In the genomic region with DNA sequence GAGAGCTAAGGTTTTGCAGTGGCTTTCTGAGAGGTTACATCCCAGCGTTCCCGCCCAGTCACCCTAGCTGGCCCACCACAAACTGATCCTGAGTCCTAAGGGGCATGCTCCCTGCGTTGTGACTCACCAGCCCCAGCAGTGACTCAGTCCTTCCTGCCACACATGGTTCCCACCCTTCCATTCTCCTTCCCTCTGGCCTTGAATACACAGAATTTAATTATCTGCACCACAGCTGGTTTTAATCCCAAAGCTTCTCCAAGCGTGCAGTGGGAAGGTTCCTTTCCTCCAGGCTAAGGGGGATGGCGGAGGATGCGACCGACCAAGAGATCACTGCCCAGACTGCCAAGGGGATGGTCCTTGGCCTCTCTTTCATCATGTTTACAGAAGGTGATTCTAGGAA, we compare ENCODE assay signal across 10 mouse cellular contexts. TPM values are rescaled to one million over a fixed set of nuclear protein-coding genes. Genes with fewer than 3 reads are reported as not detected.
DNase-seq lines count a peak whose midpoint lies in the region; ATAC-seq and TF ChIP-seq lines count a peak whose summit lies in the region.
"Had no signal": no experiment of that assay in that cellular context is flagged by ENCODE, and none has a peak within 500 bp of the region (broad histone marks: within the 10 kb centered on the region; RNA-seq: fewer than 3 reads in every experiment).

No protein-coding gene starts in this region.

- H3K27ac ChIP-seq in midbrain, embryonic 11.5 days (ENCODE audit: low read depth, low read length): no peak overlapping the region
- H3K27ac ChIP-seq in midbrain, embryonic 14.5 days (replicated peaks; ENCODE audit: low read depth, low read length): no peak overlapping the region
- H3K27ac ChIP-seq in olfactory bulb, adult 2 months (ENCODE audit: insufficient read depth, low read depth, low read length): peak overlapping the region; percentile 84
- H3K27ac ChIP-seq: limb, embryonic 12.5 days; midbrain, embryonic 13.5 days had no signal

- H3K27me3 ChIP-seq in midbrain, embryonic 11.5 days (ENCODE audit: control insufficient read depth, insufficient read depth, low read length): no peaks in the 10 kb centered on the region
- no peaks in the 10 kb centered on the region for H3K27me3 ChIP-seq in midbrain, embryonic 14.5 days (ENCODE audit: control insufficient read depth, insufficient read depth, low read length)
- H3K27me3 ChIP-seq: limb, embryonic 12.5 days; midbrain, embryonic 13.5 days had no signal

- H3K4me3 ChIP-seq in midbrain, embryonic 11.5 days (ENCODE audit: low read depth, low read length): no peak overlapping the region
- no peak overlapping the region for H3K4me3 ChIP-seq in midbrain, embryonic 14.5 days (replicated peaks; ENCODE audit: low read depth, low read length)
- no peak overlapping the region for H3K4me3 ChIP-seq in olfactory bulb, adult 2 months (ENCODE audit: insufficient read depth, low read depth, low read length)
- H3K4me3 ChIP-seq: limb, embryonic 12.5 days; midbrain, embryonic 13.5 days had no signal

- no peak overlapping the region for H3K9ac ChIP-seq in midbrain, embryonic 11.5 days (ENCODE audit: low read length)
- no peak overlapping the region for H3K9ac ChIP-seq in midbrain, embryonic 14.5 days (replicated peaks; ENCODE audit: low read length)
- H3K9ac ChIP-seq: limb, embryonic 12.5 days; midbrain, embryonic 13.5 days had no signal

- peak; percentile 85 for DNase-seq in midbrain, embryonic 11.5 days (ENCODE audit: low spot score, missing footprints)
- DNase-seq in midbrain, embryonic 14.5 days: no peak
- peak; percentile 70 for DNase-seq in brain, adult 2 months (ENCODE audit: low read depth, low spot score)
- peak; percentile 67 for DNase-seq in gastrocnemius, postnatal 25 days
- no peak for DNase-seq in thymus, postnatal 25 days
- no peak for DNase-seq in ovary, postnatal 14 days (ENCODE audit: low spot score)
- DNase-seq in left cerebral cortex, adult 11 months (ENCODE audit: low spot score): no peak

- 0 out of 2 replicates have a peak, but pooled peaks have one; percentile 49 for ATAC-seq in midbrain, embryonic 11.5 days (ENCODE audit: low FRiP score)
- ATAC-seq in midbrain, embryonic 14.5 days (ENCODE audit: low FRiP score, low TSS enrichment): no peak
- ATAC-seq: midbrain, embryonic 13.5 days had no signal

- whole genome bisulfite sequencing in midbrain, embryonic 11.5 days: 52% methylated on average over 7 of the region's 7 CpGs
- 41% methylated on average over 7 of the region's 7 CpGs for WGBS in midbrain, embryonic 14.5 days
- WGBS in olfactory bulb, adult 2 months: 16% methylated on average over 7 of the region's 7 CpGs

- peaks cover 7% of the 10 kb centered on the region; the same call in 1 of the 2 replicates for H3K4me1 ChIP-seq in midbrain, embryonic 11.5 days (ENCODE audit: control insufficient read depth, insufficient read depth, low read length)
- peaks cover 6% of the 10 kb centered on the region; the same call in 1 of the 2 replicates for H3K4me1 ChIP-seq in midbrain, embryonic 14.5 days (ENCODE audit: control insufficient read depth, insufficient read depth, low read length)
- peaks cover 56% of the 10 kb centered on the region for H3K4me1 ChIP-seq in olfactory bulb, adult 2 months (ENCODE audit: control insufficient read depth, insufficient read depth, low read length)

- H3K36me3 ChIP-seq in midbrain, embryonic 11.5 days (ENCODE audit: control insufficient read depth, insufficient read depth, low read length): no peaks in the 10 kb centered on the region
- H3K36me3 ChIP-seq in midbrain, embryonic 14.5 days (ENCODE audit: control insufficient read depth, insufficient read depth, low read length): no peaks in the 10 kb centered on the region
- H3K36me3 ChIP-seq: limb, embryonic 12.5 days; midbrain, embryonic 13.5 days had no signal

- H3K4me2 ChIP-seq in midbrain, embryonic 11.5 days: no peak overlapping the region
- H3K4me2 ChIP-seq in midbrain, embryonic 14.5 days (ENCODE audit: low read length): no peak overlapping the region
- H3K4me2 ChIP-seq: limb, embryonic 12.5 days; midbrain, embryonic 13.5 days had no signal

- H3K9me3 ChIP-seq in midbrain, embryonic 11.5 days (ENCODE audit: control insufficient read depth, low read length): no peaks in the 10 kb centered on the region
- H3K9me3 ChIP-seq in midbrain, embryonic 14.5 days (ENCODE audit: control insufficient read depth, low read length): no peaks in the 10 kb centered on the region
- H3K9me3 ChIP-seq: limb, embryonic 12.5 days; midbrain, embryonic 13.5 days had no signal

- TF ChIP-seq CTCF in olfactory bulb, adult 2 months (IDR thresholded peaks at IDR 0.05; ENCODE audit: insufficient read depth, low read depth, low read length): no peak

- no peak for TF ChIP-seq POLR2A in olfactory bulb, adult 2 months (IDR thresholded peaks at IDR 0.05; ENCODE audit: insufficient read depth, low read depth, low read length)

RNA-seq across cellular contexts. Expression of a gene that starts 26.1 kb away (rescaled TPM):
- polyA plus RNA-seq in midbrain, embryonic 11.5 days (2014; fragmentation: Nextera tagmentation; extraction: Ambion mirVana): 0.10 TPM in 1 of 2 replicates, not detected in the other
- 0.04 TPM in 1 of 2 replicates, not detected in the other for polyA plus RNA-seq in midbrain, embryonic 14.5 days (2014; fragmentation: Nextera tagmentation; extraction: Ambion mirVana)
- total RNA-seq in gastrocnemius, postnatal 25 days (2021): 1 to 10 TPM; 3.2 to 4.6 TPM
- not detected in 2 replicates for polyA plus RNA-seq in olfactory bulb, adult 2 months (2012; ENCODE audit: insufficient read depth, insufficient read length, low replicate concordance, missing spikeins)

RNA-seq across cellular contexts. Expression of a gene that starts 49.0 kb away (rescaled TPM):
- polyA plus RNA-seq in midbrain, embryonic 11.5 days (2014; fragmentation: Nextera tagmentation; extraction: Ambion mirVana): 186 and 197 TPM in 2 replicates
- polyA plus RNA-seq in midbrain, embryonic 14.5 days (2014; fragmentation: Nextera tagmentation; extraction: Ambion mirVana): 171 and 175 TPM in 2 replicates
- 10 to 100 TPM; 63.5 to 64.9 TPM for total RNA-seq in gastrocnemius, postnatal 25 days (2021)
- polyA plus RNA-seq in olfactory bulb, adult 2 months (2012; ENCODE audit: insufficient read depth, insufficient read length, low replicate concordance, missing spikeins): not detected in 2 replicates

Comparison
In these comparisons a context has a peak if more than half of its experiments do, and no peak if none do; other contexts are left out.
1. DNase-seq: peak in midbrain, embryonic 11.5 days (single experiment), brain, adult 2 months (single experiment) and gastrocnemius, postnatal 25 days (single experiment); none in midbrain, embryonic 14.5 days (single experiment), thymus, postnatal 25 days (single experiment), ovary, postnatal 14 days (single experiment) and left cerebral cortex, adult 11 months (single experiment).
2. RNA of a gene that starts 49.0 kb away (polyA plus RNA-seq): 186 to 197 TPM in midbrain, embryonic 11.5 days and 171 to 175 TPM in midbrain, embryonic 14.5 days; not detected in olfactory bulb, adult 2 months; every median in the first group is over 100 times any median in the second.